Mouse (Mus musculus) left cerebral cortex, postnatal 14 days (tissue): ENCODE data around the gene Tspan33. TPM values are rescaled to one million over a fixed set of nuclear protein-coding genes. Genes with fewer than 3 reads are reported as not detected.
A peak's percentile ranks its signal among the peaks of the same experiment; 100 is the strongest.
"Not testable (repeated sequence)": the region's sequence is repeated elsewhere in the genome, so short reads cannot be mapped to it uniquely, and the experiment has no call there.

ENCODE experiments used
- DNase-seq, 2 experiments: peaks; one replicate each; pipeline ENCODE4 v3.0.0; 2021 to 2022; ENCODE audit warnings: low spot score in 2 of 2, mixed read lengths in 1 of 2
- intact Hi-C: fragments of 180-260 bp; cut with DNase I; formaldehyde crosslinking; loops from one replicate; pipeline ENCODE4 v1.15.1; 2025
- long read RNA-seq, 2 experiments: library from polyadenylated mRNA; stranded (forward); transcript quantifications; one replicate each; pipeline ENCODE4 v2.0.0; 2021
- total RNA-seq, 2 experiments: library from RNA; stranded (reverse); gene quantifications; 2 replicates each; pipeline ENCODE4 v1.2.3; 2021

The Tspan33 gene
- total RNA-seq, result 10 to 100 TPM; 27.6 to 30.0 TPM
- long read RNA-seq, experiment 1, transcript Tspan33-201 (8 exons, 1,994 nt), result major isoform, 41 of 86 reads
- long read RNA-seq, experiment 1, transcript Tspan33-202 (8 exons, 1,977 nt), result minor isoform, 19 of 86 reads
- long read RNA-seq, experiment 1, partial matches to known transcripts, result 3 of 86 reads
- long read RNA-seq, experiment 1, other reads (novel, unspliced or antisense), result 23 of 86 reads
- long read RNA-seq, experiment 2, transcript Tspan33-201 (8 exons, 1,994 nt), result major isoform, 46 of 91 reads
- long read RNA-seq, experiment 2, transcript Tspan33-202 (8 exons, 1,977 nt), result minor isoform, 20 of 91 reads
- long read RNA-seq, experiment 2, partial matches to known transcripts, result 21 of 91 reads
- long read RNA-seq, experiment 2, other reads (novel, unspliced or antisense), result 4 of 91 reads

DNA sequence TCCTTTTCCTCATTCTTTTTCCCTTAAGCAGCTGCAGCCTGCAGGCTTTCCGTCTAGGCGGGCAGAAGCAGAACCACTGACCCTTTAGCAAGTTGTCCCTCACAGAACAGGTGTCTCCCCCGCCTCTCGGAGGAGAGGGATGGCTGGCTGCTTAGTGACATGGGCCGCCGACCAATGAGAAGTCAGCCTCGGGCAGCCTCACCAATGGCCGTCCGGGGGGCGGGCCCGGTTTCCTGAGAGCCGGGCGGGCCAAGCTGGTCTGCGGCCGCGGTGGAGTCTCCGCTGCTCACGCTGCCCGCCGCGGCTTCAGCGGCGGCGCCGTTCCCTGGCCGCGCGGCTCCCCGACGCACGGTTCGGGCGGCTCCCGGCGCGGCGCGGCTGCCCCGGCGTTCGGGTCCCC is at the start of gene Tspan33:
TSS of gene Tspan33 (plus strand) at position 270 of the 400 bp plus-strand sequence.
- intact Hi-C loops, result no loop called here
- peak; percentile 91 to 93 for DNase-seq

DNA sequence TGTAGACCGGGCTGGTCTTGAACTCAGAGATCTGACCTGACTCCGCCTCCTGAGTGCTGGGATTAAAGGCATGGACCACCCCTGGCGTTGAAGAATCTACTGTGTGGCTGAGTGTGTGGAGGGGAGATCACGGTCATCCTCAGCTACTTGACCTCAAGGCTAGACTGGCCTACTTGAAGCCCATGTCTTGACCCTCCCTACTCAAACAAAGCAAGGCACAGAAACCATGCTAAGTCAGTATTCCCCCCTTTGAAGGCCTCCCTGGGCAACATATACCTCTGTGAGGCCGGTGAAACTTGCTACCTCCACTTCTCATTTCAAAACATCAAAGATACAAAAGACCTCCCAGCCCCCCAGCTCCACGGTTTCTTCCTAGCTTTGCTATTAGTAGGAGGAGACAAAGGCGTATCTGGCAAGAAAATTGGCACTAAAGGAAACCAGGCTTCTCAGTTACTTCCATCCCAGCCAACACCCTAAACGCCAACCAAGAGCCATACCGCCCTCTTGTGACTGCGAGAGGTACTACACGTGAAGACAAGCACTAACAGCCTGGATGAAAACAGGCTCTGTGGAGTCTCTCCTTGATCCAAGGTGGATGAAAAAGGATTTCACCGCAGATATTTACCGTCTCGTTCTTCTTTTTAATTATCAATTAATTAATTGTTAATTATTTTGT is 44.4 kb upstream of the Tspan33 start:
- intact Hi-C loops, result no loop called here
- peak; percentile 92 to 93 for DNase-seq

DNA sequence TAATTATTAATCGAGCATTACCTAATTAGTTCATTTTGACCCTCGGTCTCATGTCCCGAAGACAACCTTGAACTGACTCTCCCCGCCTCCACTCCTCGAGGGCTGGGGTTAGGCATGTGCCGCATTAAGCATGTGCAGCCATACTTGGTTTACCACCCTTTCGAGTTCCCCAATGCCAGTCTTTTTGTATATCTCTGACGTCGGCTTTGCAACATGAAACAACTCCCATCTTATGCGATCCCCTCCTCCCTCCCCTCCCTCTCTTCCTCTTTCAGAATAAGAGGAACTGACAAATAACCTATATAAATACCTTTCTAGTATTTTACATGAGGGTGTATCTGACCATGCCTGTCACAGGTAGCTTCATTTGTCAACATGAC is 43.9 kb upstream of the Tspan33 start:
- intact Hi-C loops, result no loop called here

DNA sequence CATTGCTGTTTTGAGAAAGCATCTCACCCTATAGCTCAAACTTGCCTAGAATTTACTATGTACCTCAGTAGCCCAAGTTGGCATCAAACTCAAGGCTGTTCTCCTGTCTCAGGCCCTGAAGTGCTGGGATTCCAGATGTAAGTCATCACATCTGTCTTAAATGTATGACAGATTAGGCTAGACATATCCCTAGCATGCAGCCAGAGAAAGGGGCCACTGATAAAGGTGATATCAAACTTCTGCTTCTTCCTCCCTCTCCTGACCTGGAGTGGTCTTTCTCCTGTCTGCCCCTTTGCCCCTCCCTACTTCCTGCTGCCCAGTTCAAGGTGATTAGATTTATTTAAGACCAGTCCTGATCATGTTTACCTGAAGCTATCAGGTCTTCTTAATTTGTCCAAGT is 40.8 kb upstream of the Tspan33 start:
- intact Hi-C loops, result no loop called here
- DNase-seq, result no peak

More for the DNA sequence above, 43.9 kb upstream of the Tspan33 start:
- no peak for DNase-seq

DNA sequence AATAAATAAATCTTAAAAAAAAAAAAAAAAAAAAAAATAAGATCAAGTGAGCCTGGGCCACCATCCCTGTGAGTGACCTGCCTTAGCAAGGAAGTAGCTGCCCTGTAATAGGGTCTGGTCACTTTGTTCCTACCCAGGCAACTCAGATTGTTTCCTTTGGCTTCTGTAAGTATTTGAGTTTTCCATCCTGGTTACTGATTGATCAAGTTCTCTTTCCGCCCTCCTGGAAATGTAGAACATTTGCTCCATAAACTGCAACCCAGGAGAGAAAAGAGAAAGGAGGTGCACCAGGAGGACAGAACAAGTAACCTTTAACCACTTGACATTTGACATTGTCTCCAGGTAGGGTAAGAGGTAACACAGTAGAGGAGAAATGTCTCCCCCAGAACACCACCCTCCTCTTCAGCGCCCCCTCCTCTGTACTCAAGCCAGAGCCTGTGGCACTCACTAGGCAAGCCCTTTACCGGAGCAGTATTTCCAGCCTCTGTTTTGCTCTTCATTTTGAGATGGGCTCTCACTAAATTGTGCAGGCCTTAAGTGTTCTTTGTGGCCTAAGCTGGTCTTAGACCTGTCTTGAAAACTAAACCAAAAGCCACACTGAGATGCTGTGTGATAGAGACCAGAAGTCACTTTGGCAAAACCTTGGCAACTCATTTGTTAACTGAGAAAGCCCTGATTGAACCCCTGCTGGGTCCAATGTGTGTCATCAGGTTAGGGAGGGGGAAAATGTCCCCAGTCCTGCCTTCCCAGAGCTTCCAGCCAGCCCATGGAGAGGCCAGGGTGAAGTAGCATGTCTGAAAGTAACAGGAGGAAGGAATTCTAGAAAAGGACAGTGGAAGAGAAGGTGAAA is 35.2 kb upstream of the Tspan33 start:
- DNase-seq, result no peak
- intact Hi-C loops, result no loop called here

DNA sequence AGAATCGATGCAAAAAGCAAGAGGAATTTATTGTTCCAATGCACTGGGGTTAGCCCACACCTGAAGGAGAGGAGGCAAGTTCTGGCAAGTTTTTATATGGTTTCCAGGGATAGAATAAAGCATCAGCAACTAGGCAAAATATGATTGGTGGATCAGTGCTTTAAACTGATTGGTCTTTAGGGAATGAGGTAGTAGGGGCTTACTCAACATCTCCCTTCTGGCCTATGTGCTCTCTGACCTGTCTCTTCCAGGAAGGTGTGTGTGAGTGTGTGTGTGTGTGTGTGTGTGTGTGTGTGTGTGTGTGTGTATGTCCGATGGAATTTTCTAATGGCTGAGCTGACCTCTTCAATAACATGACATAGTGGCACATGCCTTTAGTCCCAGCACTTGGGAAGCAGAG is 34.1 kb upstream of the Tspan33 start:
- DNase-seq, result no peak
- intact Hi-C loops, result no loop called here

DNA sequence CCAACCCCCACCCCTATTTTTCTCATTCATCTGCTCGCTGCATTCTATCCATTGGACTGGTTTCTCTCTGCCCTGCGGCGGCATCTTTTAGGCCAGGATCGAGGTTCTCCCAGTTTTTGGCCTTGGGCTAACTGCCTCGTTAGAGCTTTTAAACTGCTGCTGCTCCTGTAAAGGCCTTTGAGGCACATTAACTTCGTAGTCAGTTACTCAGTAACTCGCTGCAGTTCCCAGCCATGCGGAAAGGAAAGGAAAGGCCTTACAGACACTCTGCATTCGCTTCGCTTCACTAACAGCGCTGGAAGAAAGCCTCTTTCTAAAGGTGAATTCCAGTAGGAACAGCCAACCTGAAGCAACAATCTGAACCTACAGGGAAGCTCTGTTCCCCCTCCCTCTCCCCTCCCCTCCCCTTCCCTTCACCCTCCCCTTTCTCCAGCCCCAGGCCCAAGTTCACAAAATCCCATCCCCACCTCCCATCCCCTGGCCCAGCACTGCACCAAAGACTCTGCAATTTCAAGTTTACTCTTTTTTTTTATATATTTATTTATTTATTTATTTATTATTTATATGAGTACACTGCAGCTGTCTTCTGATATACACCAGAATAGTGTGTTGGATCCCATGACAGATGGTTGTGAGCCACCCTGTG is 33.2 kb upstream of the Tspan33 start:
- intact Hi-C loops, result no loop called here
- DNase-seq, result no peak

DNA sequence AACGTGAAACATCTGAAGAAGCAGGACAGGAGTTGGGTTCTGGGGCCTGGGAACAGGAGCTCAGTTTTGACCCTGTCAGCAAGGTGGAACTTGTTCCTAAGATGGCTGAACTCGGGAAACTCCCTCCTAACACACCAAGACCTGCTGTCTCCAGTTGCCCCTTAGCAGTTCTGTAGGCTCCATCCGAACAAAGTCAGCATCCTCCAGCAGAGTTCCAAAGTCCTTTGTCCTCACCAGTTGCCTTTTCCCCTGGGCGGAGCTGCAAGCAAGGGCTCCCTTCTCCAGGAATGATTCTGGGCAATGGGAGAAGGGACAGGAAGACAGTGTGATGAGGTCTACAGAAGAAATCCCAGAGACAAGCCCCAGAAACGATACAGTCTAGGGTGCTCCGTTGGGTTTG is 26.8 kb upstream of the Tspan33 start:
- DNase-seq, result no peak
- intact Hi-C loops, result no loop called here

DNA sequence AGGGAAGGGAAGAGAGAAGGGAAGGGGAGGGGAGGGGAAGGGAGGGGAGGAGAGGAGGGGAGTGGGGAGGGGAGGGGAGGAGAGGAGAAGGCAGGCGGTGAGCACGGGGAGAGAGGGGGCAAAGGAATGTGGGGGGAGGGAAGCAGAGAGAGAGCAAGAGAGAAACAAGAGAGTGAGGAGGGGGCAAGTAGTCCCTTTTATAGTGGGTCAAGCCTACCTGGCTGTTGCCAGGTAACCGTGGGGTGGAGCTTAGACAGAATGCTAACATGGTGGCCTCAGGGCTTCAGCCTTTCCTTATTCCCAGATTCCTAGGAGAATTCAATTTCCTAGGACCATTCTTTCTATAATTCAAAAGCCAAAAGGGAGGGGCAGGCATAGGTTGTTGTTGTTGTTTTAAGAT is 22.3 kb upstream of the Tspan33 start:
- intact Hi-C loops, result no loop called here
- DNase-seq, result no peak

DNA sequence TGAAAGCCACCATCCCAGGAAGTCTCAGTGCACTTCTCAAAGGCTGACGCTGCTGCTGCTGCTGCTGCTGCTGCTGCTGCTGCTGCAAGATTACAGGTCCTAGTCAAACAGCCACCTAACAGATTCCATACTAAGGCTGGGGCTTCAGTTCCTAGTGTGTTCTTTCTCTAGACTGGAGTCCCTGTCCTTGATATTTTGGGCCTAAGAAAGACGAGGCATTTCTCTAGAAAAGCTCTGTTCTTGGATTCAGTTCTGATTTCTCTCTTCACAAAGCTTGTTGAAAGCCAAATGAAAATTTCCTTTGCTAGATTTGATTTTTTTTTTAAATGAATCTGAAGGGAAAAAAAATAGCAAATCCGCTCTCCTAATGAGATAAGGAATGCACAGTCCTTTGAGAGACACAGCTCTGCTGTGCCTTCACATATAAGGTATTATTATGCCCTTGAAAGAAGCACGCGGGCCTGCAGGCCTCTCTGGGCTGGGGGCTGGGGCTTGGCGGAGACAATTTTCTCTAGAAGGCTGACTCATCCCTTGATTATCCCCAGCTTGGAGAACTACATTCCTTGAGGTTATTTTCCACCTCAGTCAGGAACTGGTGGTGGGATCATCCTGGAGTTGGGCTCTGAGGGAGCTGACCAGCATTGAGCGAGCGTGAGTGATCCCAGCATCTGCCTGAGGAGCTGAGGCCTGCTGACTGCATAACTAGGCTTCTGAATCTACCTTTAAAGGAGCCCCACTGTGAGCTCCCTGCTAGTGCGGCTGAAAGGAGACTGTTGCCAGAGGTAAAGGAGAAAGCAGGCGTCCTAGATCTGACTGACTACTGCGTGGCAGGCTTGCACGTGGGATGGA is 21.2 kb upstream of the Tspan33 start:
- intact Hi-C loops, result no loop called here
- DNase-seq, result peak; percentile 31 to 39

DNA sequence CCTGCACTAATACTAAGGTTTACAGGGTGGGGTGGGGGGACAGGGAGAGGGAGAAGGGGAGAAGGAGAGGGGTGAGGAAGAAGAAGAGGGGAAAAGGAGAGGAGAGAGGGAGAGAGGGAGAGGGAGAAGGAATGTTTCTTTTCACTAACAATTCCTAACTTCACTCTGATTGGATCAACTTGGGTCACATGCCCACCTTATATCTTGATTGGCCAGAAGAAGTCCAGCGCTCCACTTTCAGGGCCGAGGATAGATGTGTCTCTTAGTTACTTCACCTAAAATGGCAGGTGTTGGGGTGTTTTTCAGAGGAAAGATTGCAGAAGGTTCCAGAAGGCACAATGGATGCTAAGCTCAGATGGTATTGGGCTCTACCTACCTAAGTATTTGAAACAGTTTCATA is 20.3 kb upstream of the Tspan33 start:
- intact Hi-C loops, result no loop called here
- no peak for DNase-seq

DNA sequence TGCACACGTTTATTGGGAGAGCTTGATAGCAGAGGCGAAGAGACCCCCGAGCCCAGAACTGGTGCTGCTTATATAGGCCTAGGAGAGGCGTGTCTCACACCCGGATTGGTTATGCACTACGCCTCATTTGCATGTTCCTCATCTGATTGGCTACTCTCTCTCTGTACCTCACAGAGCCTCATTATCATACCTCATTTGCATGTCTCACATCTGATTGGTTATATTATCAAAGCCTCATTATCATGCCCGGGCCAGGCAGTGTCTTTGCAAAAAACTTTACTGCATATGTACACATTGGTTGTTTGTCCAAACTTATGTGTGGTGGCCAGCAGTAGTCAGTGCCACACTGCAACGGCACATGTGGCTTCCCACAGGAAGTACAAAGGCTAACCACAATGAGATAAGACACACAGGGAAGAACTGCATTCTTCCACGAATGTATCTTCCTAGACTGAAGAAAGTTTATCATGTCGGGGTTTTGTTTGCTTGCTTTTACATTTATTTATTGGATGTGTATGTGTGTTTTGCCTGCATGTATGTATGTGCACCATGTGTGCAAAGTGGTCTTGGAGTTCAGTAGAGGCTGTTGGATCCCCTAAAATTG is 14.0 kb upstream of the Tspan33 start:
- intact Hi-C loops, DNase-seq: not testable (repeated sequence)

DNA sequence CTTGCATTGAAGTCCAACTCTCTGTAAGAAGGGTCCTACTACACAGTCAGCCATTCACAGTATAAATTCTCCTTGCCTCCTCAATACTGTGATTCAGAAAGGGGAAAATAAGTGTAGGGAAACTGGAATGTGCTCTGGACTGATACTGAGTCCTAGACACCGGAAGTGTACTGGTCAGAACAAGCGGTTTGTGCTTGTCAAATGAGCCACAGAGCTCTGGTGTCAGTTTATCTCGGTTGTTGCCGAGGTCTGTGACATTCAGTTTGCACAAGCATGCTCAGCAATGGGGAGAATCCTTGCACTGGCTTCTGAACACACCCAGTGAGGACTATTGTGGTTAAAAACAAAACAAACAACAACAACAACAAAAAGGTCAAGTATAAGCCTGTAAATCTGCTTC is 12.2 kb upstream of the Tspan33 start:
- intact Hi-C loops, result no loop called here
- DNase-seq, result no peak

DNA sequence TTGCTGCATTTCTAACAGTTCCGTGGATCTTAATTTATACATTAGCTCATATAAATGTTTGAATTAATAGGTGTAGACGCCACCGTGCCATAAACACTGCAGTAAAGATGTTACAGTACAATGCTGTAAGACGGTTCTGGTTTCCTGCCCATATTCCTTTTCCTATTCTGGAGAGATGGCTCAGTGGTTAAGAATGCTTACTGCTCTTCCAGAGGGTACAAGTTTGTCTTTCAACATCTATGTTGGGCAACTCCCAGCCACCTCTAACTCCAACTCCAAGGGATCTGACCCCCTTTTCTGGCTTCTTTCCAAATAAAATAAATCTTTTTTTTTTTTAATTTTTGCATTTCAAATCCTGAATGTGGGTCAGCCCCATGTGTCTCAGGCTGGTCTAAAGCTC is 9.3 kb upstream of the Tspan33 start:
- intact Hi-C loops, result no loop called here
- no peak for DNase-seq

DNA sequence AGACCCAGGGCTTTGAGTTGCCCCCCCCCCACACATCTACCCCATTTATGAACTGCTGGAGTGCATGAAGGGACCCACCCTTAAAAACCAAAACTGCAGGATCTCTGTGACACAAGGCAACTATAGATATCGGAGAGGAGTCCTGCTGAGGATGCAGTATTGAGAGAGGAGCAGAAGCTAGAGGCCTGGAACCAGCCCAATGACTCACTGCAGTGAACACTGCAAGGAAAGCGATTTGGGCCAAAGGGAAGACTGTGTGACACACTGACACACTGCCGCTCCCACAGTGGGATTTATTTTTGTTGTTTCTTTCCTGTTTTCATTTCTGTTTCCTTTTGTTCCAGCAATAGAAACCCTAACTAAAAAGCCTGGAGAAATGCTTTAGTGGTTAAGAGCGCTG is 8.1 kb upstream of the Tspan33 start:
- intact Hi-C loops, result no loop called here
- DNase-seq, result peak in 1 of 2 experiments; percentile 20

DNA sequence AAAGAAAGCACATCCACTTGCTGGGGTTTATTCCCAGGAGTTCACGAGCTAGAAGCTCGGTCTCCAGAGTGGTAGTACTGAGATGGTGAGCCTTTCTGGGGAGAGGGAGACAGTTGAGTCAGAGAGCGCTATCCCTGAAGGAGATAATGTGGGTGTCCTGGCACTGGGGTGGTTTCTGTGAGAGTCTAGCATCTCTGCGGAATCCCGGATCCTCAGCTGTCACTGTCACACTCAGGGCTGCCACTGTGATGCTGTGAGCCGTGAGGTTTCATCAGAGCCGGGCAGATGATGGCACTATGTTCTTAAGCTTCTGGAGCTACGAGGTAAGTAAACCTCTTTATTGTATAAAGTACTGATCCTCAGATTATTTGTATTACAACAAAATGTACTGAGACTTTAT is 4.6 kb upstream of the Tspan33 start:
- DNase-seq, result no peak
- intact Hi-C loops, result no loop called here

DNA sequence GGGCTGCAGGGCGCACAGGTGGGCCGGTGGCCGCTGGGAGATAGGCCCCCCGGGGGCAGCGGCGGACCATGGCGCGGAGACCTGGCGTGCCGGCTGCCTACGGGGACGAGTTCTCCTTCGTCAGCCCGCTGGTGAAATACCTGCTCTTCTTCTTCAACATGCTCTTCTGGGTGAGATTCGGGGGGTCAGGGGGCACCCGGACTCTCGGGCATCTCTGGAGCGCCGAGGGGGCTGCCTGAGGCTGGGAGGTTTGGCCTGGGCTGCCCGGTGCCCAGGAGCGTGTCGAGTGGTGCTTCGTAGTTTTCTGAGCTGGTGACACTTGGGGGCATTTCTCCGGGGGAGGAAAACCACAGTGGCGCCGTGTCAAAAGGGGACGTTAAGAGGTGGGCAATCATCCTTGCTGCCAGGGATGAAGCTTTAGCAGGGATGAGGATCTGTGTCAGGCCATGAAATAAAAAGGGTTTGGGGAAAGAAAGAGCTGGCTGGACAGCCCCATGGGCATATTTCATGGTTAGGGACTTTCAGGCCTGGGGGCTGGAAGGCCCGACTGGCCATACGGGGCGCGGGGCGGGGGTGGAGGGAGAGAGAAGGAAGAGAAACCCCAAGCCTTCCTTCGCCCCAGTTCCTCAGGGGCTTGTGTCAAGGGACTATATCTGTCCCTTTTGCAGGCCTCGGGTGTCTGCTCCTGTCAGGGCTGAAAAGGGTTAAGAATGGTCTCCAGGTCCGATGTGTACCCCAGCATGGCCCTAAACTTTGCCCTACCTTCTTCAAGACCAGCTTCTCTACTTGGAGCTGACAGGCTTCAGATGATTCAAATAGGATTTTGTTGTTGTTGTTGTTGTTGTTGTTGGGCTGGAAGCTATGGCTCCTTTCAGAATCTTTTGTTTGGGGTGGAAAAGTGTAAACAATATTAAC is 610 bp downstream of the Tspan33 start:
- DNase-seq, result no peak
- intact Hi-C loops, result no loop called here

DNA sequence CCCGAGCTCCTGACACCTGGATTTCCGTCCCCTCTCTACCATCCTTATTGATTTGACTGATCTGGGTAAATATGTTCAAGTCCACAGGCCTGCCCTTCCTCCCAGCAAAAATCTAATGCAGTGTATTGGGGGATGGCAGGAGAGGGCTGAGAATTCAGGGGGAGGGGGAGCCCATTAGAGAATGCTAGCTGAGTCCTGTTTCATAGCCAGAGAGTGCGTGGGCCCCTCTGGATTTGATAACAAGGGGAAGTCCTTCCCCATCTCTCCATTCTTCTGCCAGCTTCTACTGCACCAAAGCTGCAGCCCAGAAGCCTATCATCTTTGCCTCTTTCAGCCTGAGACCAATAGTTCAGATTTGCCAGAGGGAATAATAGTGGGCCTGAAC is 1.3 kb downstream of the Tspan33 start:
- intact Hi-C loops, result no loop called here
- no peak for DNase-seq
